Mouse (Mus musculus) kidney, postnatal 10 days (tissue): ENCODE measurements around the gene Pde4dip.

Source experiments
- DNase-seq: peaks from one replicate; pipeline ENCODE4 v3.0.0; 2021; ENCODE audit warnings: mixed read lengths

The Pde4dip gene

DNA sequence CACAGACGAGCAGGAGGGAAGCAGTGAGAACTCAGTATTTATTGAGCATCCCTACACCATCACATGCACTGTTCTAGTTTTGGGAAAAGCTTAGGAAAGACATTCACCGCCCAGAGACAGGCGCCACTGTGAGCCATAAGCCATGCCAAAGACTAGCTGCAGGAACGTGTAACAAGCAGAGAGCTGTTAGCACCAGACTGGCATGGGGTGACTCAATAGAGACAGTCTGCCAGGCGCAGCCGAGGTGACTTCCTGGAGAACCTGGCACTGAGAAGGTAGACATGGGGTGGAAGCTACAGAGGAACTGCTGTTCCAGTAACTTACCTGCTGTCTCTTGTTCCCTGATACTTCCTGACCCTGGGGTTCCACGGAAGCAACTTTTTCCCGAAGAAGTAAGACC, 145.7 kb downstream of the Pde4dip start:
- DNase-seq = no peak

DNA sequence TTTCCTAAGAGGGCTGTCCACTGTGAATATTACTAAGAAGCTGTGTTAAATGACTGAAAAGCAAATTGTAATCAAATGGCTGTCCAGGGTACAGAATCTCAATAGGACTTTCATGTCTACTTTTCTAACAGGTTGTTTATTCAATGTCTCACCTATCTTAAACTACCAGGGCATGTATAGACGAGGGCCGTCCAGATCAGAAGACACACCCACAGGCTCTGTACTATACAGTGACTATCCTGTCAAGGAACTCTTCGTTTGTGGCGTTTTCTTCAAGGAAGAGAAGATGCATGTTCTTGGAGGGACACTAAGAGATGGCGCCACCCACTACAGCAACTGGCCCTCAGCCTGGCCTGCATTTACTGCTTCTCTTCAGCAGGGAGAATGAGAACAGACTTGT, 152.9 kb downstream of the Pde4dip start:
- DNase-seq = no peak

DNA sequence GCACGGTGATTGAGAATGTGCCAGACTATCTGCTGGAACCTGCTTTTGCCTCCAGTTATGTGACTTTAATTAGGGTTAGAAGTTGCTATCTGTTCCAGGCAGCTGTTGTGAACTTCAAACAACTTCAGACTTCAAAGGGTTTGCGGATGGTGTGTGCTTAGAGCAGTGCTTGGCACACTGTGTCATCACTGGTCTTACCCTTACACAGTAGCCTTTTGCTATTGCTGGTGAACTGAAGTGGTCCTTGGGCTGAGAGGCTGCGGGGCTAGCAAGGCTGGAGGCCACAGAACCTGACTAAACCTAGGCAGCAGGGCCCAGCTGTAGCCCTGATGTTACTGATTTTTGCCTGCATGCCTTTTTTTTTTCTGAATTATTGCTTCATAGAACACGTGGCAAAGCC, 154.2 kb downstream of the Pde4dip start:
- DNase-seq = no peak

DNA sequence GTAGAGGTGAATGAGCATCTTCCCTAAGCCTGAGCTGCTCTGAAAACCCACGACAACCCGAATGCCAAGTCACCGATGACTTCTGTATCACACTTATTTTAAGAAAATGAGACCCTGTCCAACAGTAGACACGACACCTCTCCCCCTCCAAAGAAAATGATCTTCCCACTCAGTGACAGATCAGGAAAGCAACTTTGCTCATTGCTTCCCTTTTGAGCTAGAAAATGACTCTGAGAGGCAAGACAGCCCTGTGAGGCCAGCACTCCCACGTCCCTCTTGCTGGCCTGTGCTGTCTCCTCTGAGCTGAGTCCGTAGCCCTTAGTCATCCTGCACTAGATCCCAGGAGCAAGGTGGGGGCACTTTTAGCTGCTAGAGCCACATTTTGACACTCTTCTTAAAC, 155.9 kb downstream of the Pde4dip start:
- DNase-seq = no peak

DNA sequence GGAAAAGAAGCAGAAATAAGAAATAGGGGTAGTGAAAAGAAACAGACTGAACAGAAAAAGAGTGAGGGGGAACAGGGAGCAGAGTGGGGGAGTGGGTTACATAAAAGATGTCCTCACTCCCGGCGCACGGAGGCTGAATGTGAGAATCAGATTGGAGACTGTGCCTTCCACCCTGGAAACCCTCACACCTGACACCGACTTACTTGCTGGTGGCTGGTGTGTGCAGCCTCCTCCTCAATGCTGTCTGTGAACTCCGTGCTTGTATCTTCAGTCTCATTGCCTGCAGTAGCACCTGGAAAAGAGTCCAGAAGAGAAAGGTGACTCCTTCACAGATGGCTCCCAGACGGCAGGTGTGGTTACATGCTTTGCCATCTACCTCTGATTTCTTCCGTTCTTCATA, 157.9 kb downstream of the Pde4dip start:
- no peak for DNase-seq

DNA sequence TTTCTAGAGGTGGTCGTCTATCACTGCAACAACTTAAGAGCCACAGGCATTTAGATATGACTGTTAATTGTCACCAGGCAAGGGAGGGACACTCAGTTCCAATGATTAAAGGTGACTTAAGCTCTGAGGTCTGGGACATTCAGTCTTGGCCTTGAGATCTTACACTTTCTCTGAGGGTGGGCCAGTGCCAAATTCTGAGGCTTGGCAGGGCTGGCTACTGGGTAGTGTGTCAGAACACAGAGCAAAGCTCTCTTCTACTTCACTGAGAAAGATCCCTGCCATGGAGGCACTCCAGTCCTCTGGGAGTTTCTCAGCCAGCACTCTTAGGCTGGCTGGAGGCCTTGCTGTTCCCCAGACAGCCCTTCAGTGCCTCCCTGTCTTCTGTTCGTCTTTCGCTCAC, 158.4 kb downstream of the Pde4dip start:
- no peak for DNase-seq

DNA sequence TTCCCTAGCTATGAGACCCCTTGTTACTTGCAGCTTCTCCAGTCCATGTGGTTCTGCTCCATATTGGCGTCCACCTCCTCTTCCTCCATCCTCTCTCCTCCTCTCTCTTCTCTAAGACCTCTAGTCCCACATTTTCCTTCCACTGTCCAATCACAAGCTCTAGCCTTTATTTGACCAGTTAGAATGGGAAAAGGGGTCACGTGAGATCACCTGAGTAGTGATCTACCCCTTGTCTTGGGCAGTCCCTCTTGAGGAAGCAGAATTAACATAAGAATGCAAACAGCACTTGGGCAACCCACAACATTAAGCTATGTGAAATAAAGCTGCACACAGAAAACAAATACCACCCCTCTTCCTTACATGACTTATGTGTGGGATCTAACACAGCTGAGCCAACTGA, 160.7 kb downstream of the Pde4dip start:
- no peak for DNase-seq

DNA sequence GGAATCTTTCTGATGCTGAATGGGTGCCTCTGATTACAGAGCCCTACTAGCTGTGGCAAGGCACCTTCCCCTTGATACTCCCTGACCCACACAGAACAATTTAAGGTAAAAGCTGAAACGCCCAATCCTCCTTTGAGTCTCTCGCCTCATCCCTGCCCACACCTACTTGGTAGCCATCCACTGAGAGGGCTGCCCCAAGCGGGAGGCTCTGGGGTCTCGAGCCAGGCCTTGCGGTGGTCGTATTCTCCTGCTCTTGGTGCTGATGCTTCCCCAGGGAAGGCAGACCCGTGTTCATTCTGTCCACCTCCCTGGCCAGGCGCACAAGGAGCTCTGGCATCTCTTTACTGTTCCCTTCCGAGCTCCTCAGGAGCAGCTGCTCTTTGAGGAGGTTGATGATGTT, 169.4 kb downstream of the Pde4dip start:
- DNase-seq = no peak

DNA sequence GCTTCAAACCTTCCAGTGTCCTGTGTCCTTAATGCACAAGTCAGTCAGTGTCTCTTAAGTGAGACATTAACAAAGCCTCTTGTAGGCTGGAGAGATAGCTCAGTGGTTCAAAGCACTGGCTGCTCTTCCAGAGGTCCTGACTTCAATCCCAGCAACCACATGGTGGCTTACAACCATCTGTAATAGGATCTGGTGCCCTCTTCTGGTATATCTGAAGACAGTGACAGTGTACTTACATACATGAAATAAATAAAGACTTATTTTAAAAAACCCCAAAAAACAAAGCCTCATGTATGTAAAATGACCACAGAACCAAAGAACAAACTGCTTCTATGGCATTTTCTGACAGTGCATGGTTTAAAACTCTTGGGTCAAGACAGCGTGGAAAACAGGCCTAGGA, 172.6 kb downstream of the Pde4dip start:
- no peak for DNase-seq

DNA sequence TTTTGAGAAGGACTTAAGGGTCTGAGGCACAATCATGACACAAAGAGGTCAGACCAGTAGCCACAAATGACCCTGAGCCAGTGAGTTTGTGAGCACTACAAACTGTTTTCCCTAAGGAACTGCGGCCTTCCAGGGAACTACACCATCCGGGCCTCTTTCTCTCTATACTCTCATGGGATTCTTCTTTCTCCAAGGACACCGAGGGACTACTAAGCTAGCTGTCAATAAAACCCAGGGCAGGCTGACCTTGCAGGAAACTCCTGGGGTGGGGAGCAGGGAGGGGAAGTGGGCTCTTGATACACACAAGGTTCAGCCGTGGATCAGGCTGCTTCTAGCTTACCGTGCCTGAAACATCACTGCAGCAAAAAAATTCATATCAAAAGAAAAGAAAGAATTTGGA, 177.6 kb downstream of the Pde4dip start:
- DNase-seq = no peak

DNA sequence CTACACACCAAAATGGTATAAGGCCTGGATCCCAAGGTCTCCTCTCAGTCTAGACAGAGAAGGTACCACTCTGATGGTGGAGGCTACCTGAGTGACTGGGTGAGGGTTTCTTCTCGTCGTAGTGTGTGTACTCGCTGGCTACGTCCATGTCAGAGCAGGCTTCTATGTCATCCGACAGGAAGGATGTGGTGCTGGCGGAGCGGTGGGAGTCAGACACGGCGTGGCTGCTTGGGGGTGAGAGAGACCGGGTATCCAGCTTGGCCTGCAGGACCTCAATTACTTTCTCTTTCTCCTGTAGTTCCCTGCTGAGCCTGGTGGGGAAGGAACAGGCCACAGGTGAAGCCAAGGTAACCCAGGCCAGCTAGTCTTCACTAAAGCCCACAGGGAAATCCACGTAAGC, 178.4 kb downstream of the Pde4dip start:
- no peak for DNase-seq

DNA sequence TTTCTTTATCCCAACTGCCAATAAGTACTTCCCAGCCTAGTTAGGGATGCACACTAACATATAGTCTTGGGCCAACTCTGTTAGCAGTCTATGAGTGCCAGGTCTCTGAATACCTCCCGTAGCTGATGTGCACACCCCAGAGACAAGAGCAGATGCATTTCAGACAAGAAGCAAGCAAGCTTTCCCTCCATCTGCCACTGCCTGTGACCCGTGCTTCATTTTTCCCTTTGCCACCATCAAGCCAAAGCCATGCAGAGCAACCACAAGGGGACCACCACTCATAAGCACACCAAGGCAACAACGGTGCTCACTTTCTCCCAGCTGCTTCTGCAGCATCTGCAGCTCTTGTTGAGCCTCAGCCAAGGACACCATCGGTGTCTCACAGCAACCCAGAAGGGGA, 181.9 kb downstream of the Pde4dip start:
- DNase-seq = no peak

DNA sequence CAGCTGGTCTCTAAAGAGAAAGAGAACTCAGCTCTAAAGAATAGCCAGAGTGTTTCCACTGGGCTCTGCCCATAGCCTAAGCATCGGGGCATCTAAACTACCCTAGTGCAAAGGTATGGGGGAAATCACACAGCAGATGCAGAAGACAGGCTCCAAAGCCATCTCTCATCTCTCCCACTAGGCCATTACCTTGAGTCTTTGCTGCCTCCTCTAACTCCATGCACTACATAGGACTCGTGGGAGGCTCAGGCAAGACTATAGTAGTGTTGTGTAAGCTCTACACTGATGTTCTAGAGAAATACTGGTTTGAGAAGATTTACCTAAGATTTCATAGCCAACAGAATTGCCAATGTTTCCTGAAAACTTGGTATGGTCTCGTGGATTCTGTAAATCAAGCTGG, 183.0 kb downstream of the Pde4dip start:
- DNase-seq = no peak

DNA sequence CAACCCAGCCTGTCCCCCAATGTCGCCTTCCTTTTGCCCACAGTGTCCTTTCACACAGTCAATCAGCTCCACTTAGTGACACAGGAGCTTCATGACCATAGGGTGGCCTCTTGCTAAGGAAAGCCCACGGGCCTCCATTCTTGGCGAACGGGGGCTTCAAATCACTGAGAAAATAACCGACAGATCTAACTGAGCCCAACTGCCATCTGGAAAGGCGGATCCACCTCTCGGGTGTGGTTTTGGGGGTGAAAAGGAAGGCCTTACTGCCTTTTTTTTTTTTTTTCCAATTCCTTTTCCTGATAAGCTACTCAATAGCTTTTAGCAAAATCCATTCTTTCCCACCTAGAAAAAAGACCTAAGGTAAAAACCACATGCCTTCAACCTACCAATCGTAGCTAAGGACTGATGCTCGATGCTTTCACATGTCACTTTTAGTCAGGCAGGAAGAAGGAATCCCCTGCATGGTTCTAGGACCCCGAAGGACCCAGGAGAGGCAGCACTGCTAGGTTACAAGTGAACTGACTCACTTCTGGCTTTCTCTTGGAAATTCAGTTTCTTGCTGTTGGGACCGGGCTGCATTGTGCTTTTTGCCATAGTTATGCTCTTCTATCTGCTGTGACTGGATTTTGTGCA, 185.9 kb downstream of the Pde4dip start:
- DNase-seq = no peak

DNA sequence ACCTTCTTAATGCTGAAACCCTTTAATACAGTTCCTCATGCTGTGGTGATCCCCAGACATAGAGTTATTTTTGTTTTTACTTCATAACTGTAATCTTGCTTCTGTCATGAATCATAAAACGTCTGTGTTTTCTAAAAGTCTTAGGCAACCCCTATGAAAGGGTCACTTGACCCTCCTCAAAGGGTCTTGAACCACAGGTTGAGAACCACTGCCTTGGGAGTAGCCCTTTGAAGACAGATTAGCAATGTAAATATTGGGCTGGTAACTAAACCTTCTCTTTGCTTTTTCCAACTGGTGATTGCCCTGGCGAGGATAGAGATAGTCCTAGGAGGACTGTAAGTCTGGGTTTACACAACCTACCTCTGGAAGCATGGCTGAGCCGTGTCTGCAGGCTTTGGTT, 187.3 kb downstream of the Pde4dip start:
- DNase-seq = no peak

DNA sequence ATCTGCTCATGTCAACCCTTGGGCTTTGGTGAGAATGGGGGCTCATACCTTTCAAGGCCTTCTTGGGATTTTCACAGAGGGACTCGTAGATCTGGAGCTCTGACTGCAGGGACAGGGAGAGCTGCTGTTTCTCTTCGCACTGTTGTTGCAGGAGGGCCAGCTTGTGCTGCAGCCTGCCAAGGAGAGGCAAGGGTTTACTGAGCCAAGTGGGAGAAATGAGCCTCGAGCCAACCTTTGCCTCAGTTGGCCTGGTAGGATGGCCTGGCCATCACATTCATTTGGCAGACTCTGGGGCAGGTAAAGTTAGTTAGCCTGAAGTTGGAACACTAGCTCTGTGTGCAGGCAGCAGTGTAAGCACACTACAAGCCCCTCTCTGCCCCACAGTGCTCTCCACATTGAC, 189.4 kb downstream of the Pde4dip start:
- no peak for DNase-seq

DNA sequence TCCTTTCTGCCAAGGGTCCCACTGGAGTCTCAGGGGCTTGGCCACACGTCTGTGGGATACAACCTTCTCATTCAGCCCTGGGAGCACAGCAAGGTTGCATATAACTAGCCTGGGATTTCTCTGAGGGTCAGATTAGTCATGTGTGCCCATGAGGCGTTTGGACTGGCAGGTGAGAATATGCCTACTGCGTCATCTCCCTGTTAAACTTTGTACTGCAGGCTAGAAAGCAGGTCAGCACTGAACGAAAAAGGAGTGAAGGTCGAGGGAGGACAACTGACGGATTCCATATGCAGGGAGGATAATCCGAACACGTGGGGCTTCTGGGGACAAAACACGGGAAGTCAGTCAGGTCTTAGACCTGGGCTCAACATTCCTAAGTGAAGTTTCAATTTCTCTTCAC, 191.2 kb downstream of the Pde4dip start:
- peak; percentile 25 for DNase-seq

DNA sequence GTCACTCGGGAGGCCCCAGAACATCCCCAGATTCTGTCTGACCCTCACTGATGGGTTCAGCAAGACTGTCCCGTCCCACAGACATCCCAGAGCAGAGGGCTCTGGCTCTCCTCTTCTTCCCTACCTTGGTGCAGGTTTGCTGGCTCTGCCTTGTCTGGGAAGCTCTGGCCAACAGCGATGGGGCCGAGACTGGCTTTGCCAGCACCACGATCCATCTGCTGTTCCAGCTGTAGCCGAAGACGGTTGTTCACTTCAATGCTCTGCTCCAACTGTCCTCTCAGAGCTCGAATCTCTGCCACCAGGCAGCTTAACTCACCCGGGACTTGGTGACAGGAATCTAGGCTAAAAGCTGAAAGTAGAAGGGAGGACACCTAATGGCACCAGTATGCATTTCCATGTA, 191.6 kb downstream of the Pde4dip start:
- no peak for DNase-seq

DNA sequence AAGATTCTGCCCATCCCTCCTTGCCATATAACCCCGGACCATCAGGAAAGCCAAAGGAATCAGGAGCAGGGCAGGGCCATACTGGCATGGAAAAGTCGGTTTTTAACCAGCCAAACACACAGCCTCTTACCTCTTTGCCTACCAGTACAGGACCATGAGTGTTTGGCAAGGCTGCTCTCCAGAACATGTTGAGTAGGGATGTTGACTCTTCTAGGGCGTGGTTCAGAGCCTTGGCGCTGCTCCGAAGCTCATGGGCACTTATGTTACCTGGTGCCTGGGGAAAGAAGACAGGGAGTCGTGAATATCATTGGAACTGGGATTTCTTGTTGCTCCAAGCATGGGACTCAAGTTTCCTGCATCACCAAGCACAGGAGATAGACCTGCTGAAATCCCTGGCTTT, 194.7 kb downstream of the Pde4dip start:
- no peak for DNase-seq

DNA sequence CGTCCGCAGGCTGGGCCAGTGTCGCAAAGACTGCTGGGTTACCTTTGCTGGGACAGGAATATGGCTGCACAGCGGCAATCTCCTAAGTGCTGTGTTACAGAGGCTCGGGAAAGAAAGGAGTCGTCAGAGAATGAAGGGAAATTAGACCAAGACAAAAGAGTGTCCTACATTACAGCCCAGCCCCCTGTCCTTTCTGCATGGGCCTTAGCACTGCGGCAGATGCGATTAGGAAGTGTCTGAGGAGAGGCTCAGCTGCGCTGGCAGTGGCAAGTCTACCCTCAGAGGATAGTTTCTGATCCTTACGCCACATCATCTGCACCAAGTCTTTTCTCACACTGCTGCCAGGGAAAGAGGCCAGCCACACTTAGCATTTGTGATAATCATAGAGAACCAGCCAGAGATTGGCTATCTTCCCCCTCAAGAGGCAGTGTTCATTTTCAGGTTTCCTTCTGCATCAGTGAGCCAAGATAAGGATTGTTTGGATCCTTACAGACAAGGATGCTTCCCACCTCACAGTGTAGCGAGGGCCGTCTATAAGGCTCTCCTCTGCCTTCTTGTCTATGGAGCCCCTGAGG, 197.0 kb downstream of the Pde4dip start:
- no peak for DNase-seq

DNA sequence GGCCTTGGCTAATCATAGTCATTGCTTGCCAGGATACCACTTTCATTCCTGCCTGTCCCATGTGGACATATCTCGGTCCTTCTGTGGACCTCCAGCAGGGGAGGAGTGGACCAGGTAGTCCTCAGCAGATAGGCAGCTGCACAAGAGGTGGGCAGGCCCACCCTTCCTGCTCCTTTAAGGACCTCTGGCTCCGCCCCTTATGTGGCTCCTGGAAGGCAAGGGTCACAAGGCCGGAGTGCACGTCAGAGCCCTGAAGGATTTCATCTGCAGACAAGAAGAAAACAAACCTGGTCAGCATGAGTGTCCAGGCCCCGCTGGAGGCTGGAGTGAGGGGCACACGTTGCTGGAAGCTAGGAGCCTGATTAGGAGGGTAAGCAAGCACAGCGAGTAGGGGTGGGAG, 197.9 kb downstream of the Pde4dip start:
- DNase-seq = peak; percentile 37

DNA sequence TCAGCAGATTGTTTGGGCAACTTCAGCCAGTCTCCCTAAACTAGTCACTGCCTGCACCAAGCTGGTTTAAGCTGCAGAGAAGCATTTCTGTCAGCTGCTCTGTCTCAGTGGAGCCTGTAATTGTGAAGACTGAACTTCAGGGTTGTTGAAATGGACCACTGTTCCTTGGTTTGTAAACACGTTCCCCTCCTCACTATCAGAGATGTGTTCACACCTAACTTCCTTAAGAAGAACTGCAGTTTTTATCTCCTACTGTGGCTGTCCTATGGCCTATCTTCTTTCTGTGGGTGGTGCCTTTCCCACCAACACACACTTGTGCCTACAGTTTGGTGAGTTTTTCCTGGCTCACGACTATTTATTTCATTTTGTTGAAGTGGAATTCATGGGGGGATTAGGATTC, 199.2 kb downstream of the Pde4dip start:
- no peak for DNase-seq

DNA sequence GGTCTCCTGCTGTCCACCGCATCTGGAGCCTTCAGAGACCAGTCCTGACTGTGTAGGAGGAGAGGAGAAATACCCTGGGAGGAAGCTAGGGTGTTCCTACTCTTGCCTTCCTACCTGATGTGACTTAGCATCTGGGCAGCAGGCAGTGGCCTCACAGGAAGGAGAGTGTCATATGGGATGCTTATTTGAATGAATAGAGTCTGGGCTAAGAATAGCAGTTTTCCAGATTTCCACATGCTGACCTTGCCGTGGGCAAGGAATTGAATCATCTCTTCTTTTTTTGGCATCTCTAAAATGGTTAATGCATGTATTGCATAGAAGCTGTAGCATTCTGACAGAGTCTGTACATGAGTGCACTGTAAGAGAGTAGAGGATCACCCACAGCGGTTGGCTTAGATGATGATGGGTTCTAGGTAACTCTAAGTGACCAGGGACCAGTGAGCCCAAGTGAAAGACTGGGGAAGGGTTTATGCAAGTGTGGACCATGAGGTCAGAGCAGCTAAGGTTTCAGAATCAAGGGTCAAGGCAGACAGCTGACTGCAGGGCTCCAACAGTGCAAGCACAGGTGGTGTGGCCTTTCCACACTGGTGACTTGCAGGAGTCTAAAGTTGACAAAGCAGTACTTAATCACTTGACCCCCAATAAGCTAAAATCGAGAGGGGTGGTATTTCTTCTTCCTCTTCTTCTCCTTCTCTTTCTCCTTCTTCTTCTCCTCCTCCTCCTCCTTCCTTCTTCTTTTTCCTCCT, 202.0 kb downstream of the Pde4dip start:
- DNase-seq = no peak

DNA sequence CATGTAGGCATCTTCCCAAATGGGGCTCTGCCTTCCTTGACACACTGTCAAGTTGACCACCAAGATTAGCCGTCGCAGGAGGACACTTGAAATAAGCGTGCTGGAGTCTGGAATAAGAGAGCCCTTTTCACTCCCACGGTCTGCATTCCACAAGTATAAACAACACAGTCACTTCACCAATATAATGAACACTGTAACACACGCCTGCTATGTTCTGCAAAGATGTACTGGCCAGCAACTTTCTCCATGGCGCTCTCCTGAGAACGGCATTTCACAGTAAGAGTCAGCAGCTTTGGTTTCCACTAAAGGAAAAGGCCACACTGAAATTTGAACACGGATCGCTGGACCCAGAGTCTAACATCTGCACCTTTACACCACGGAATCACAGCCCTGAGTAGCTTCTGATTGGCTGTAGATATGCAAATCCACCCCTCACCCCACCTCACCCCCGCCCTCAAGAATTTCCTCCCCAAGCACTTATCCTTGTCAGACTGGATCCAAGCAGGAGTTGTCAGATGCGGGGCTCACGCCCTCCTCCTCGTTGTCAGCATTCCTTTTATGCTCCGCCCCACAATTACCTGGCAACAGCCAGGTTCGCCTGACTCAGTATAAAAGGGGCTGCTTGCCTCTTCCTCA, 204.8 kb downstream of the Pde4dip start:
- DNase-seq = peak; percentile 50
